ENCODE assay signal across 9 mouse cellular contexts in the genomic region with DNA sequence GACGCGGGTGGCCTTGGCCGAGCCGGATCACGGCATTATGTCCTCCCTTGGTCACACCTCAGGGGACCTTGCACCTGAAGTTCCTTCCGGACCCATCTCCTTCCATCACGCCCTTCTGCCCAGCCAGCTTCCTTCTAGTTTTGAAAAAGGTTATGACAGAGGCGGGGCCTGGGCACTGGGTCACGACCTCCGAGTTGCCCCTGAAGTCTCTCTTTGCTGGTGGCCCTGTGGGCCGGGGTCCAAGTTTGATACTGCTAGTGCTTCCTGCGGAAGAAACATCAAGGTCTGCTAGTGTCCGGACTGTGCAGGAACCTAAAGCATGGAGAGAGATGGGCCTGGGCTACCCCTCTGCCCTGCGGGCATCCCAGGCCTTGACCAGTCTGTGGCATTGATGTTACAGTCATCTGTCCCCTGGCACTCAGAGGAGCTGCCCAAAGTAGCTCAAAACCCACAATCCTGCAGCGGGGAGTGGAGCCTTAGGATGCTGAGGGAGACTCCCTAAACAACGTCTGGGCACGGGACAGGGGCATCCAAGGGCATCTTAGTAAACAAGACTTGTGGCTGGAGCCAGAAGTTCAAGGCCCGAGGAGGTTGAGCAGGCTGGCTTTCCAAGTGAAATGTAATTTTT. TPM values are rescaled to one million over a fixed set of nuclear protein-coding genes. Genes with fewer than 3 reads are reported as not detected.
DNase-seq lines count a peak whose midpoint lies in the region; ATAC-seq lines count a peak whose summit lies in the region.
"Had no signal": no experiment of that assay in that cellular context is flagged by ENCODE, and none has a peak within 500 bp of the region (broad histone marks: within the 10 kb centered on the region; RNA-seq: fewer than 3 reads in every experiment).

No protein-coding gene starts in this region.

- WGBS in heart, embryonic 10.5 days: 26% methylated on average over 18 of the region's 18 CpGs
- 22% methylated on average over 18 of the region's 18 CpGs for WGBS in hindbrain, embryonic 11.5 days

- intact Hi-C loops in heart, postnatal 10 days (cut with DNase I): no loop called here

- peak overlapping the region; percentile 55 for H3K9ac ChIP-seq in hindbrain, embryonic 11.5 days (ENCODE audit: low read depth, low read length)

- H3K4me2 ChIP-seq in hindbrain, embryonic 11.5 days (replicated peaks; ENCODE audit: low read depth, low read length): peak overlapping the region; percentile 64

- ATAC-seq in hindbrain, embryonic 11.5 days (ENCODE audit: low FRiP score): peak; percentile 23; the same call in 1 of the 2 replicates

- peaks cover 20% of the 10 kb centered on the region for H3K4me1 ChIP-seq in heart, embryonic 10.5 days
- H3K4me1 ChIP-seq in hindbrain, embryonic 11.5 days (replicated peaks; ENCODE audit: control insufficient read depth, insufficient read depth, low read length): 0 out of 2 replicates have a peak, but pooled peaks cover 5% of the 10 kb centered on the region
- peaks cover 18% of the 10 kb centered on the region for H3K4me1 ChIP-seq in megakaryocyte, embryonic 14.5 days

- DNase-seq in heart, embryonic 10.5 days (ENCODE audit: low spot score): no peak
- DNase-seq in heart, postnatal 10 days: no peak
- peak; percentile 34 for DNase-seq in MN1 (ENCODE audit: low spot score)
- DNase-seq in hindbrain, embryonic 11.5 days (ENCODE audit: low spot score): peak; percentile 26
- DNase-seq in gastrocnemius, postnatal 4 days (ENCODE audit: low spot score in 2 of 2): no peak
- no peak for DNase-seq in right cerebral cortex, postnatal 25 days
- no peak for DNase-seq in natural killer cell, adult 2 months (ENCODE audit: low spot score in 2 of 2)

- peaks cover 64% of the 10 kb centered on the region for H3K27me3 ChIP-seq in heart, embryonic 10.5 days (ENCODE audit: insufficient read depth, poor library complexity, severe bottlenecking)
- peaks cover 3% of the 10 kb centered on the region for H3K27me3 ChIP-seq in hindbrain, embryonic 11.5 days (ENCODE audit: control insufficient read depth, insufficient read depth, low read length)
- peaks cover 69% of the 10 kb centered on the region for H3K27me3 ChIP-seq in megakaryocyte, embryonic 14.5 days (replicated peaks)

- H3K27ac ChIP-seq in heart, embryonic 10.5 days: peak overlapping the region; percentile 80
- H3K27ac ChIP-seq in hindbrain, embryonic 11.5 days (ENCODE audit: low read depth, low read length): no peak overlapping the region

- H3K36me3 ChIP-seq in heart, embryonic 10.5 days: no peaks in the 10 kb centered on the region
- H3K36me3 ChIP-seq in hindbrain, embryonic 11.5 days (ENCODE audit: control insufficient read depth, insufficient read depth, low read length): no peaks in the 10 kb centered on the region
- no peaks in the 10 kb centered on the region for H3K36me3 ChIP-seq in megakaryocyte, embryonic 14.5 days (replicated peaks; ENCODE audit: low read length)

- peak overlapping the region; percentile 74 for H3K4me3 ChIP-seq in heart, embryonic 10.5 days
- peak overlapping the region; percentile 43 for H3K4me3 ChIP-seq in hindbrain, embryonic 11.5 days (ENCODE audit: low read depth, low read length)
- peak overlapping the region; percentile 88 for H3K4me3 ChIP-seq in megakaryocyte, embryonic 14.5 days (replicated peaks)
- H3K4me3 ChIP-seq: myocyte had no signal

- H3K9me3 ChIP-seq in heart, embryonic 10.5 days: no peaks in the 10 kb centered on the region
- no peaks in the 10 kb centered on the region for H3K9me3 ChIP-seq in hindbrain, embryonic 11.5 days (ENCODE audit: control insufficient read depth, low read length)
- no peaks in the 10 kb centered on the region for H3K9me3 ChIP-seq in megakaryocyte, embryonic 14.5 days

RNA-seq across cellular contexts. Expression of a gene that starts 10.3 kb away (rescaled TPM):
- 2.6 and 4.6 TPM in 2 replicates for polyA plus RNA-seq in heart, embryonic 10.5 days (2016; fragmentation: Nextera tagmentation; extraction: Ambion mirVana)
- 1 to 10 TPM; 1.1 to 1.5 TPM for total RNA-seq in heart, postnatal 10 days (2021)
- 24.1 and 24.7 TPM in 2 replicates for polyA plus RNA-seq in hindbrain, embryonic 11.5 days (2014; fragmentation: Nextera tagmentation; extraction: Ambion mirVana)
- polyA plus RNA-seq in megakaryocyte, embryonic 14.5 days (2012; ENCODE audit: insufficient read depth, low replicate concordance): 0.04 TPM in 1 of 2 replicates, not detected in the other
- under 1 TPM; 0.81 to 0.88 TPM for total RNA-seq in gastrocnemius, postnatal 4 days (2021)
- polyA plus RNA-seq: myocyte had no signal

Comparison
In these comparisons a context has a peak if more than half of its experiments do, and no peak if none do; other contexts are left out.
1. DNase-seq: peak in MN1 (single experiment) and hindbrain, embryonic 11.5 days (single experiment); none in heart, embryonic 10.5 days (single experiment), heart, postnatal 10 days (0 of 2), gastrocnemius, postnatal 4 days (0 of 2), right cerebral cortex, postnatal 25 days (single experiment) and natural killer cell, adult 2 months (0 of 2).
2. Peak in every context shown above with its lines, with median percentiles within 50 percentile points of each other: H3K4me3 ChIP-seq.